Mouse (Mus musculus): ENCODE measurements at regions not wholly inside any gene's neighbourhood (a gene's known extent, or its start where the extent isn't known, plus 50 kb on each side); places are given as distances from the start of the nearest gene placed in this dataset.
"Not testable (repeated sequence)": the region's sequence is repeated elsewhere in the genome, so short reads cannot be mapped to it uniquely, and the experiment has no call there.

DNA sequence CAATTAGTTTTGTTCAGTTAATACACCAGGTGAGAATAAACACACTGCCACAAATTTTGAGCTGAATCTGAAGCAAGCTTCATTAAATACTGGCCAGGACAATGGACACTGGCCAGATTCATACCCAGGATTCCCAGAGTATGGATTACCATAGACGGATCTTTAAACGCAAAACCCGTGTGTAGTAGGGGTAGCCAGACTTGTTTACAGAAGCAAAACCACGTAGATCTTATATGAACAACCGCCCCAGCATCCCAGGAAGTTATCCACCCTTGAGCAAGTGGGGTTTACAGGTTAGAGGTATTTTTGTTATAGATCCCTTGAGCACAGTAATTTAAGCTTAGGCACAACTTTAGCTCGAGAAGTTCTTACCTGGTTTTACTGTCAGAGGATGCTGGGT lies 71.1 kb upstream of the Ezr start:
- DNase-seq = no peak

DNA sequence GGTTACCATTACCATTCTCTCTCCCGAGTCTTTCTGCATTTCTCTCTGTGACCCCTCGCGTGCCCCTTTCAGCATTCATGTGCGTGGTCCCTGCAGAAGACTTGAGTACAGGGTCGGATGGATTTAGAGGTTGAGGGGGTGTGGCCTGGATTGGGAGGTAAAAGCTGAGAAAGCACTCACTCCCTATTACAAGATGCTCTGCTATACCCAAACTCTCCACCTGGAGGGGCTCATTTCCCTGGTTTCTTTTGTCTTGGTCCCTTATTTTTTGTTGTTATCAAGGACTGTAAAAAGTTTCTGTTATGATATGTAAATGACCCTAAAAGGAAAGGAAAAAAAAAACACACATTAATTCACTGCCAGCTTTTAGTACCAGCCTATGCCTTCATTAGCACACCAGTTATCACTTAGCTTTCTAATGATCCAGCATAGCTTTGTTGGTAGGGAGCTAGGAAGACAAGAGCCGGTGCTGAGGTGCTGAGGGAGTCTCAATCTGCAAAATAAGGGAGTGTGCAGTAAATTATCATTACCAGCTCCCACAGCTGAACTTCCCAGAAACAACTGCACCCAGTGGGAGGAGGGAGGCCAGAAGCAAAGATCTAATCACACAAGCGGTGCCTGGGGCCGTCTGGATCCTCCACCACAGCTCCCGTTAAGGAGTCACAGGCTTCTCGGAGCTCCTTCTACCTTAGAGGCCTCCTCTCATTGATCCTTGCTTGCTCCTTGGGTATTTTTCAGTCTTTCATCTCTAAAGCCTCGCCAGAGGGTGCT lies 69.8 kb upstream of the Ezr start:
- DNase-seq = peak; percentile 77

DNA sequence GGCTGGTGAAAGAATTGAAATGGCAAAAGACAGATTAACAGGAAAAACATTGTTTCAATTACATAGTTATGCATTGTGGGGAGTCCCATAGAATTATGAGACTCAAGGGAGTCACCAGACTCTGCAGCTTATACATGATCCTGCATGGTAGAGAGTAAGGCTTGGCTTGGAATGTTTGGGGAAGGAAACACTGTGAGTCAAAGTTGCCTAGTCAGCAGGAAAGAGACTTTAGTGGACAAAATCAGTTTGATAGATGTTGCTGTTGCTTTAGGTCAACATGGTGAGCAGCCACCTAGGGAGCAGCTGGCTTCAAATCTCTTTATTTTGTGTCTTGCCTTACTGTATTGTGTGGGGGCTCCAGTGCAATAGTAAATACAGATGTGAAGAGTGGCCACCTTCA lies 67.9 kb upstream of the Ezr start:
- DNase-seq = no peak

DNA sequence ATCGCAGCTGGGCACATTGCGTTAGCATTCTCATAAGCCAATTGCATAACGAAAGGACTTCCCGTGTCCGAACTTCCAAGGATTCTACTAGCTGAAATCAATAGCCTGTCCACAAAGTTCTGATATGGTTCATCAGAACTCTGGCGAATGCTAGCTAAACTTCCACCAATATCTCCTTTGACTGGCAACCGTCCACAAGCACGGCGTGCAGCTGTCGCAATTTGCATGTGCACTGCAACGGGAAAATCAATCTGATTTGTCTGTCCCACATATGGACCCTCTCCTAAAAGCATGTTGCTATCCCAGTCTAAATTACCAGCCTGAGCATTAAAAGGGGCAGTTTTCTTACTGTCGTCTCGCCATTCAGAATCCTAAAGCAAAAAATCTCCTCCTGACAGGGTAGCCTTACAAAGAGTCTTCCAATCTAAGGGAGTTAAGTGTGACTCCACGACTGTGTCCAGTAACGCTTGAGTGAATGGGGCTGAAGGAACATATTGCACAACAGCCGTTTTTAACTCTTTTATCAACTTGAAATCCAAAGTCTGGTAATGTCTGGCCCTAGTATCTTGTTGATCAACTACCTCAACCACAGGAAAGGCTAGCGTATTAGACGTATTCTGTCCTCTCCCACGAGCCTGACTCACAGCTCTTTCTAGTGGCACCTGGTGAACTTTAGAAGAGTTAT lies 59.3 kb upstream of the Ezr start:
- not testable (repeated sequence) for DNase-seq

DNA sequence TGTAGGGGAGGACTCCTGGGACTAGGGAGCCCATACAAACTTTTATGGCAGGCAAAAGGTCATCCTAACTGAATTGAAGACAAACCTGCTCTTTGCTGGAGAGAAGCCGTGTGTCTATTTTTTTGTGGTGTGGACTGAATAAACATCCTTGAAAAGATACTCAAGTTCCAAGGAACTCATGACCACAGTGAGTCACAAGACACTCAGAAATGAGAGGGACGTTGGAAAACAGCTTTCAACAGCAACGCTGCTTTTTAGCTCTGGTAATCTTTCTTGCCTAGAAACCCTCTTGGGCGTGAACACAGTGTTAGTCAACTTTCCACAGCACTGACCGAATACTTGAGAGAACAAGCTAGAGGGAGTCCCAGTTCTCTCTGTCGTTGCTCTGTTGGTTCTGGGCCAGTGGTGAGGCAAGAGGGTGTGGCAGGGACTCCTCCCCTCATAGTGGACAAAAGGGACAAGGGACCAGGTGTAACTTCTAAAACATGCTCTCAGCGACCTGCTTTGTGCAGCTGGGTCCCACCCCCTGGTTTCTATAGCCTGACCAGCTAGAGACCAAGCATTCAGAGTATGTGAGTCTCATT lies 52.8 kb upstream of the Ezr start:
- DNase-seq = peak; percentile 90
